Mouse (Mus musculus) brain, embryonic 14.5 days (tissue): ENCODE measurements around the gene Pfas.

Experiments
- CTCF ChIP-seq: fragments of 200-500 bp; IDR thresholded peaks from 2 replicates; pipeline ENCODE4 v1.5.1; 2012; ENCODE audit warnings: inconsistent platforms, mild to moderate bottlenecking, moderate library complexity, borderline replicate concordance; ENCODE audit not compliant: insufficient read depth, insufficient read length; ENCODE audit errors: extremely low read depth
- POLR2A ChIP-seq: fragments of 200-500 bp; IDR thresholded peaks from 2 replicates; pipeline ENCODE4 v1.6.1; 2012; ENCODE audit warnings: mild to moderate bottlenecking, inconsistent platforms, borderline replicate concordance; ENCODE audit not compliant: poor library complexity, insufficient read depth, insufficient read length, severe bottlenecking; ENCODE audit errors: extremely low read depth

- TF ChIP-seq POLR2A (no peak), CTCF (no peak)
Observed at GRCm38 (mm10) chr11:68968752-68969151, 39.5 kb downstream of the Pfas start.
